Mouse (Mus musculus): ENCODE measurements around the gene Zfp398. TPM values are rescaled to one million over a fixed set of nuclear protein-coding genes. Genes with fewer than 3 reads are reported as not detected.
A peak's percentile ranks its signal among the peaks of the same experiment; 100 is the strongest.

Zfp398 gene
- total and polyA plus RNA-seq, 2 experiments from 2014 or later, result 2.9 to 9.1 TPM

DNA sequence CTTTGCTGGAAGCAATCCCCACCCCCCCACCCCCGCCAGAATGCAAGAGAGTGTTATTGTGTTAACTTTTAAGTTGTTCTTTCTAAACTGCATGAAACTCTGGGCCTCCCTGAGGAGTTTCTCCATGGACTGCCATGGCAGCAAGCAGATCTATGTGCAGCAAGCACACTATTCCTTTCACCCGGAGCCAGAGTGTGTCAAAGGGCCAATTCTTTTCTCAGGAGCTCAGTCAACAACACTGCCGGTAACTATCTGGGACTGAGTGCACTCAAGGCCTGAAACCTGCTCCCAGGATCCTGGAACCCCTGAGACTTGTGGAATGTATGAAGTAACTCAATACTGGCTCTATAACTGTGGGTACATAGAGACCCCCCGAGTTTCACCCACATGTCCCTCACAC lies 26.4 kb upstream of the Zfp398 start:
- WGBS, result 79% methylated on average over 4 of the region's 4 CpGs
- H3K36me3 ChIP-seq (replicated peaks; ENCODE audit: control insufficient read depth, insufficient read depth, low read length), result peaks cover 30% of the 10 kb centered on the region
- no peak overlapping the region for H3K9ac ChIP-seq (replicated peaks; ENCODE audit: low read depth, low read length)
- no peak overlapping the region for H3K4me2 ChIP-seq (ENCODE audit: low read depth, low read length)
- DNase-seq (ENCODE audit: low spot score) (no peak), ATAC-seq (ENCODE audit: insufficient read depth, low read depth) (no peak)
- H3K4me1 ChIP-seq (ENCODE audit: control insufficient read depth, insufficient read depth), result peaks cover 16% of the 10 kb centered on the region
- no peak overlapping the region for H3K4me3 ChIP-seq (ENCODE audit: low read depth, low read length)
- no peaks in the 10 kb centered on the region for H3K27me3 ChIP-seq (ENCODE audit: control insufficient read depth, insufficient read depth, low read length)
- H3K27ac ChIP-seq (ENCODE audit: low read depth), result no peak overlapping the region
- no peaks in the 10 kb centered on the region for H3K9me3 ChIP-seq (replicated peaks; ENCODE audit: control insufficient read depth, low read length)
- no peak for TF ChIP-seq CTCF (IDR thresholded peaks at IDR 0.05; ENCODE audit: low read depth)
- TF ChIP-seq EP300 (IDR thresholded peaks at IDR 0.05; ENCODE audit: low read depth), result no peak

DNA sequence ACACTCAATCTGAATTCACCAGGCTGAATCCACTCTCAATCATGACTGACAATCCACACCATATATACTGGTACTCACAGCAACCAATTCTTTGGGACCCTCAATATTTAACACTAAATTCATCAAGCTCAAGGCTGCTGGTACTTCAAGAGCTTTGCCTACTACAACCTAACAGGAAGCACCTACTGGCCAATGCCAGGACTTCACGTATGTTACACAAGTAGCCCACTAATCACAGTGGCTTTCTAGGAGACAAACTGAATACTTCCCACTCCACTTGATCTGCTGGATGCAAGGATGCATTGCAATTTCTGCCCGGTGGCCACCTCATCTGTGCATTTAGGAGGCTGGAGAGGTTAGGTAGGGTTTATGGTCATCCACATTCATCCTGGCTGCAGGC lies 25.3 kb upstream of the Zfp398 start:
- WGBS, result 65% methylated on average over 2 of the region's 2 CpGs
- no peak overlapping the region; the same call in 1 of the 2 replicates for H3K27ac ChIP-seq (ENCODE audit: low read depth)
- DNase-seq (ENCODE audit: low spot score) (no peak), ATAC-seq (ENCODE audit: insufficient read depth, low read depth) (no peak)
- peaks cover 21% of the 10 kb centered on the region for H3K4me1 ChIP-seq (ENCODE audit: control insufficient read depth, insufficient read depth)
- no peaks in the 10 kb centered on the region for H3K27me3 ChIP-seq (ENCODE audit: control insufficient read depth, insufficient read depth, low read length)
- no peak overlapping the region for H3K4me2 ChIP-seq (ENCODE audit: low read depth, low read length)
- no peak for TF ChIP-seq EP300 (IDR thresholded peaks at IDR 0.05; ENCODE audit: low read depth)
- TF ChIP-seq CTCF (IDR thresholded peaks at IDR 0.05; ENCODE audit: low read depth), result no peak
- H3K4me3 ChIP-seq (ENCODE audit: low read depth, low read length), result no peak overlapping the region
- peaks cover 19% of the 10 kb centered on the region for H3K36me3 ChIP-seq (replicated peaks; ENCODE audit: control insufficient read depth, insufficient read depth, low read length)
- H3K9ac ChIP-seq (replicated peaks; ENCODE audit: low read depth, low read length), result no peak overlapping the region
- H3K9me3 ChIP-seq (replicated peaks; ENCODE audit: control insufficient read depth, low read length), result no peaks in the 10 kb centered on the region

DNA sequence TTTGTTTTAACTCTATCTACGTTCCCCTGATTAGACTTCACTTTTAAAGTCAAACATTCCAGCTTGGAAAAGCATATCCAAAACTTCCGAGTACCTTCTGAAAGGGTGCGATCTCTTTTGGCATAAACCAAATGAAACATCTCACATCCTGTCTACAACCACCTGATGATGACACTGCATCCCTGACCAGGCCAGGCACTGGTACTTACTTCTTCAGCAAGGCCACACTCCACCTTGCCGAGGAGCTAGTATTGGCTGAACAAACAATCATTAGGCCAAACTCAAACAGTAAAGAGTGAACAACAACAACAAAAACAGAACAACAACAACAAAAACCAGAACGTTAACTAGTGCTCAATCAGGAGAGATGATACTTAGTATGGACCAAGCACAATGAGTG lies 24.1 kb upstream of the Zfp398 start:
- no peaks in the 10 kb centered on the region for H3K27me3 ChIP-seq (ENCODE audit: control insufficient read depth, insufficient read depth, low read length)
- peak overlapping the region; percentile 70; the same call in 1 of the 2 replicates for H3K4me2 ChIP-seq (ENCODE audit: low read depth, low read length)
- H3K9ac ChIP-seq (replicated peaks; ENCODE audit: low read depth, low read length), result no peak overlapping the region
- ATAC-seq (ENCODE audit: insufficient read depth, low read depth) (no peak), DNase-seq (ENCODE audit: low spot score) (no peak)
- 56% methylated on average over 5 of the region's 5 CpGs for WGBS
- no peak overlapping the region for H3K4me3 ChIP-seq (ENCODE audit: low read depth, low read length)
- H3K36me3 ChIP-seq (replicated peaks; ENCODE audit: control insufficient read depth, insufficient read depth, low read length), result peaks cover 7% of the 10 kb centered on the region
- TF ChIP-seq CTCF (IDR thresholded peaks at IDR 0.05; ENCODE audit: low read depth), result no peak
- H3K4me1 ChIP-seq (ENCODE audit: control insufficient read depth, insufficient read depth), result peaks cover 21% of the 10 kb centered on the region
- no peak overlapping the region for H3K27ac ChIP-seq (ENCODE audit: low read depth)
- H3K9me3 ChIP-seq (replicated peaks; ENCODE audit: control insufficient read depth, low read length), result no peaks in the 10 kb centered on the region

DNA sequence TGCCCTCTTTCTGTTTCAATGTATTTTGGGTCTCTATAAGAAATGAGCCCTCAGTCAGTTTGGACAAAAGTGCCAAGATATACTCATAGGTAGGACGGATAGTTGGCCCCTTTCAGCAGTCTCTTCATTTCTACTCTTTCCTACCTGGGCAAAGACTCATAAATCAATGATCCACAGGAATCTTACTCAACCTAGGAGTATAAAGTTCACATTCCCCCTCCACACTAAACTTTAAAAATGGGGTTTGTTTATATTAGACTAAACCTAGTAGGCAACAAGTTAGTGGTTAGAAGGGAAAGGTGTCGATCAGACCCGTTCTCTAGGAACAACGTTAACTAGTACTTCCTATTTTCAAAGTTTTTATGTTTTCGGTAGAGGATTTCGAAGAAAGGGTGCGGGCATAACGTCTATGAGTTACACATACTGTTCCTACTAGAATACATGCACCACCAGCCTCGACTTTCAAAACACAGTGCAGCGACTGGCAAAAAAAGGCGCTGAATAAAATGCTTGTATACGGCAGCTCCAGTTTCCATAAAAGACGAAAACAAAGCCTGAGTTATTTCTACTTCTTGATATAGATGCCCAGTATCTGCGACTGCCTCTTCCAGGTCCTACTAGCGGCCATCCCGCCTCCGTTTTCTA lies 23.1 kb upstream of the Zfp398 start:
- DNase-seq (ENCODE audit: low spot score) (no peak), ATAC-seq (ENCODE audit: insufficient read depth, low read depth) (no peak)
- WGBS, result 1% methylated on average over 17 of the region's 17 CpGs
- peak overlapping the region; percentile 69 for H3K27ac ChIP-seq (ENCODE audit: low read depth)
- TF ChIP-seq CTCF (IDR thresholded peaks at IDR 0.05; ENCODE audit: low read depth) (no peak), EP300 (IDR thresholded peaks at IDR 0.05; ENCODE audit: low read depth) (no peak)
- H3K4me2 ChIP-seq (ENCODE audit: low read depth, low read length), result peak overlapping the region; percentile 70
- no peaks in the 10 kb centered on the region for H3K36me3 ChIP-seq (replicated peaks; ENCODE audit: control insufficient read depth, insufficient read depth, low read length)
- H3K4me1 ChIP-seq (ENCODE audit: control insufficient read depth, insufficient read depth), result peaks cover 21% of the 10 kb centered on the region
- no peaks in the 10 kb centered on the region for H3K9me3 ChIP-seq (replicated peaks; ENCODE audit: control insufficient read depth, low read length)
- no peaks in the 10 kb centered on the region for H3K27me3 ChIP-seq (ENCODE audit: control insufficient read depth, insufficient read depth, low read length)
- H3K4me3 ChIP-seq (ENCODE audit: low read depth, low read length), result peak overlapping the region; percentile 57
- peak overlapping the region; percentile 60 for H3K9ac ChIP-seq (replicated peaks; ENCODE audit: low read depth, low read length)

DNA sequence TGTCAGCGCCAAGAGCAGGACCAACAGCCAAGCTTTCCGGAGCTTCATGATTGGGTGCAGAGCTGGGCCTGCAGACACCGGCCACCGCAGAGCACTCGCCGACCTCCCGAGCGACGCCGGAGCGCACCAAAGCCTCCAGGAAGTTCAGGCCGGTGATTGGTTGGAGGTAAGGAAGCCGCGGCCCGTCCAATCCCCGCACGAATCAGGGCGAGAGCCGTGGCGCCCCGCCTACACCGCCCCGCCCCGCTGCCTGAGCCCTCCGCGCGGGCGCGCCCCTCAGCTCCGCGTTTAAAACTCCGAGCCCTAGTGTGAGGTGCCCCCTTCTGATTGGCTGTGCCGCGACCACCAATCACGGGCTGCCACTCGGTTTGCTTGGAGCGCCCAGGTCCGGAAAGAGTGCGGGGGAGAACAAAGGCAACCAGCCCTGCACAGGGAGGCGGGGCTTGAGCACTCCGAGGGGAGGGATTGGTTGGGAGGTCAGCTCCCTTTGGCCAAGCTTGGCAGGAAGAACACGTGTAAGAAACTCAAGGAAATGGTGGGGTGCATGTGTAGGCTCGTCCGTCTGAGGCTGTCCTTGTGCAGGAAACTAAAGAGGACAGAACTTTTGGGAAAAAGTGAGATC lies 22.1 kb upstream of the Zfp398 start, which contains the start of gene Pdia4:
Gene Pdia4, minus strand, starts transcription at position 174 of the 622 bp plus-strand sequence.
- H3K36me3 ChIP-seq (replicated peaks; ENCODE audit: control insufficient read depth, insufficient read depth, low read length), result no peaks in the 10 kb centered on the region
- DNase-seq (ENCODE audit: low spot score), result peak; percentile 99
- peak within 1 kb of the TSS; percentile 69 for H3K27ac ChIP-seq (ENCODE audit: low read depth)
- peaks cover 21% of the 10 kb centered on the region for H3K4me1 ChIP-seq (ENCODE audit: control insufficient read depth, insufficient read depth)
- no peaks in the 10 kb centered on the region for H3K9me3 ChIP-seq (replicated peaks; ENCODE audit: control insufficient read depth, low read length)
- ATAC-seq (ENCODE audit: insufficient read depth, low read depth), result peak; percentile 98
- H3K4me2 ChIP-seq (ENCODE audit: low read depth, low read length), result peak within 1 kb of the TSS; percentile 70
- no peak for TF ChIP-seq CTCF (IDR thresholded peaks at IDR 0.05; ENCODE audit: low read depth)
- 0 out of 2 replicates have a peak, but pooled peaks have one; percentile 21 for TF ChIP-seq EP300 (IDR thresholded peaks at IDR 0.05; ENCODE audit: low read depth)
- H3K27me3 ChIP-seq (ENCODE audit: control insufficient read depth, insufficient read depth, low read length), result no peaks in the 10 kb centered on the region
- H3K4me3 ChIP-seq (ENCODE audit: low read depth, low read length), result peak within 1 kb of the TSS; percentile 57
- WGBS, result under 1% methylated on average over 43 of the region's 44 CpGs
- H3K9ac ChIP-seq (replicated peaks; ENCODE audit: low read depth, low read length), result peak within 1 kb of the TSS; percentile 60
